ENCODE assay signal across 8 mouse cellular contexts in the genomic region with DNA sequence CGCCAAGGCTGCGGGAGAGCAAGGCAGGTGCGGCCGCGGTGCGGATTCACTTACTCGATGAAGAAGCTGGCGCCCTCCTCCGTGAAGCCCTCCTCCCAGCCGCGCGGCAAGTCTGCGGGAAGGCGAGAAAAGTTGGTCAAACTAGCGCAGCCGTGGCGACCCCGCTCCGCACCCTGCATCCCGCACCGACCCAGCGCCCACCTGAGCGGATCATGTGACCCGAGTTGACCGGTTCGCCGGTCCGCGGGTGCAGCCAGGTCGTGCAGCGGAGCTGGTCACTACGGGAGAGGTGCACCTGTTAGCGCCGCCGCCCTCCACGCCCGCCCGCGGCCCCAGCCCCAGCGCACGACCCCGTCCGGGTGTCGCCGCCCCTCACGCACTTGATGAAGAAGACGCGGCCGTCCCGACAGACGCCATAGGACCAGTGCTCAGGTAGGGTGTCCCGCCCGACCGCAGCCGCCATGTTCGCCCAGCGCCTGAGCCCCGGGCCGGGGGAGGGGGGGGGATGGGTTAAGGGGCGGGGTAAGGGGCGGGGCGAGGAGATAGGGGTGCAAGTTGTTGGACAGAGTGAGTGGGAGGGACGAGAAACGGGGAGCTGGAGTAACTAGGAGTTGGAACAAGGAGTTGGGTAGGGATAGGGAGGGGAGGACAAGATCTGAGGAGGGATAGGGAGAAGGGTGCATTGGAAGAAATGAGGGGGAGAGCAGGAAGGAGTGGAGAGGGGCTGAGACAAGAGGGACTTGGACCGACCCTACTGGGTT. TPM values are rescaled to one million over a fixed set of nuclear protein-coding genes. Genes with fewer than 3 reads are reported as not detected.
DNase-seq lines count a peak whose midpoint lies in the region; ATAC-seq and TF ChIP-seq lines count a peak whose summit lies in the region.

A gene (minus strand): TSS at position 506 of the 761 bp plus-strand sequence.

- peaks cover 5% of the 10 kb centered on the region; the same call in 1 of the 2 replicates for H3K27me3 ChIP-seq in heart, embryonic 11.5 days (ENCODE audit: control insufficient read depth, insufficient read depth, low read length)
- peaks cover 34% of the 10 kb centered on the region for H3K27me3 ChIP-seq in kidney, embryonic 15.5 days
- peaks cover 31% of the 10 kb centered on the region for H3K27me3 ChIP-seq in liver, embryonic 16.5 days (ENCODE audit: control insufficient read depth, insufficient read depth, low read depth, low read length)
- H3K27me3 ChIP-seq in neural tube, embryonic 12.5 days (replicated peaks): peaks cover 9% of the 10 kb centered on the region; the same call in 1 of the 2 replicates

- H3K9me3 ChIP-seq in heart, embryonic 11.5 days (replicated peaks; ENCODE audit: control insufficient read depth, low read length): no peaks in the 10 kb centered on the region
- no peaks in the 10 kb centered on the region for H3K9me3 ChIP-seq in kidney, embryonic 15.5 days (replicated peaks)
- no peaks in the 10 kb centered on the region for H3K9me3 ChIP-seq in liver, embryonic 16.5 days (replicated peaks; ENCODE audit: control insufficient read depth, low read length)
- no peaks in the 10 kb centered on the region for H3K9me3 ChIP-seq in neural tube, embryonic 12.5 days

- H3K9ac ChIP-seq in heart, embryonic 11.5 days (ENCODE audit: low read depth, low read length): peak within 1 kb of the TSS; percentile 73
- H3K9ac ChIP-seq in kidney, embryonic 15.5 days: peak within 1 kb of the TSS; percentile 55
- H3K9ac ChIP-seq in liver, embryonic 16.5 days (ENCODE audit: low read depth, low read length): peak within 1 kb of the TSS; percentile 51
- H3K9ac ChIP-seq in neural tube, embryonic 12.5 days: peak within 1 kb of the TSS; percentile 70

- ATAC-seq in heart, embryonic 11.5 days (replicated peaks; ENCODE audit: insufficient number of reproducible peaks, low FRiP score, low TSS enrichment): peak; percentile 80
- peak; percentile 84 for ATAC-seq in kidney, embryonic 15.5 days (replicated peaks; ENCODE audit: low FRiP score)
- ATAC-seq in liver, embryonic 16.5 days (ENCODE audit: low read depth): peak; percentile 68
- peak; percentile 72 for ATAC-seq in neural tube, embryonic 12.5 days (ENCODE audit: low FRiP score, low read depth)

- peak within 1 kb of the TSS; percentile 59 for H3K4me3 ChIP-seq in layer of hippocampus, adult 2 months
- peak within 1 kb of the TSS; percentile 86 for H3K4me3 ChIP-seq in heart, embryonic 11.5 days (ENCODE audit: low read depth, low read length)
- peak within 1 kb of the TSS; percentile 77 for H3K4me3 ChIP-seq in kidney, embryonic 15.5 days (replicated peaks)
- peak within 1 kb of the TSS; percentile 70 for H3K4me3 ChIP-seq in liver, embryonic 16.5 days (ENCODE audit: low read depth, low read length)
- peak within 1 kb of the TSS; percentile 82 for H3K4me3 ChIP-seq in neural tube, embryonic 12.5 days

- no peak for TF ChIP-seq CTCF in layer of hippocampus, adult 2 months (conservative IDR thresholded peaks at IDR 0.05)

- no peak for DNase-seq in layer of hippocampus, adult 2 months (ENCODE audit: low spot score in 2 of 2)
- no peak for DNase-seq in layer of hippocampus, adult 9-10 months (ENCODE audit: low spot score)
- DNase-seq in cerebellum, adult 9-11 months: peak; percentile 34
- peak; percentile 64 for DNase-seq in thymus, postnatal 25 days

- H3K36me3 ChIP-seq in heart, embryonic 11.5 days (ENCODE audit: control insufficient read depth, insufficient read depth, low read length): no peaks in the 10 kb centered on the region
- H3K36me3 ChIP-seq in kidney, embryonic 15.5 days: no peaks in the 10 kb centered on the region
- no peaks in the 10 kb centered on the region for H3K36me3 ChIP-seq in liver, embryonic 16.5 days (ENCODE audit: control insufficient read depth, insufficient read depth)
- no peaks in the 10 kb centered on the region for H3K36me3 ChIP-seq in neural tube, embryonic 12.5 days

- H3K4me2 ChIP-seq in heart, embryonic 11.5 days: peak within 1 kb of the TSS; percentile 97
- peak within 1 kb of the TSS; percentile 99 for H3K4me2 ChIP-seq in kidney, embryonic 15.5 days
- H3K4me2 ChIP-seq in liver, embryonic 16.5 days (ENCODE audit: low read depth, low read length): peak within 1 kb of the TSS; percentile 85
- H3K4me2 ChIP-seq in neural tube, embryonic 12.5 days (replicated peaks): peak within 1 kb of the TSS; percentile 98

- WGBS in heart, embryonic 11.5 days (ENCODE audit: insufficient replicate concordance): 0% methylated on average over 58 of the region's 65 CpGs
- under 1% methylated on average over 65 of the region's 65 CpGs for WGBS in kidney, embryonic 15.5 days
- under 1% methylated on average over 65 of the region's 65 CpGs for WGBS in liver, embryonic 16.5 days (ENCODE audit: insufficient replicate concordance)
- WGBS in neural tube, embryonic 12.5 days: under 1% methylated on average over 64 of the region's 65 CpGs

- H3K4me1 ChIP-seq in heart, embryonic 11.5 days (ENCODE audit: control insufficient read depth, insufficient read depth, low read length): peaks cover 5% of the 10 kb centered on the region; the same call in 1 of the 2 replicates
- H3K4me1 ChIP-seq in kidney, embryonic 15.5 days: peaks cover 34% of the 10 kb centered on the region
- peaks cover 9% of the 10 kb centered on the region for H3K4me1 ChIP-seq in liver, embryonic 16.5 days (ENCODE audit: control insufficient read depth, low read depth, low read length)
- H3K4me1 ChIP-seq in neural tube, embryonic 12.5 days: peaks cover 21% of the 10 kb centered on the region

- peak within 1 kb of the TSS; percentile 32; the same call in 1 of the 2 replicates for H3K27ac ChIP-seq in layer of hippocampus, adult 2 months
- peak within 1 kb of the TSS; percentile 66 for H3K27ac ChIP-seq in heart, embryonic 11.5 days (ENCODE audit: low read depth, low read length)
- H3K27ac ChIP-seq in kidney, embryonic 15.5 days: peak within 1 kb of the TSS; percentile 91
- H3K27ac ChIP-seq in liver, embryonic 16.5 days (ENCODE audit: low read length): no peak within 1 kb of the TSS
- H3K27ac ChIP-seq in neural tube, embryonic 12.5 days: no peak within 1 kb of the TSS

RNA-seq across cellular contexts. Expression of the gene that starts here (rescaled TPM):
- total RNA-seq in layer of hippocampus, adult 2 months (2021): 10 to 100 TPM; 17.2 to 19.1 TPM
- 25.7 and 29.1 TPM in 2 replicates for polyA plus RNA-seq in heart, embryonic 11.5 days (2014; fragmentation: Nextera tagmentation; extraction: Ambion mirVana)
- polyA plus RNA-seq in kidney, embryonic 15.5 days (2015; fragmentation: Nextera tagmentation; extraction: Ambion mirVana): 14.1 and 14.4 TPM in 2 replicates
- 3.4 and 4.2 TPM in 2 replicates for polyA plus RNA-seq in liver, embryonic 16.5 days (2015; fragmentation: Nextera tagmentation; extraction: Ambion mirVana)
- polyA plus RNA-seq in neural tube, embryonic 12.5 days (2016; fragmentation: Nextera tagmentation; extraction: Ambion mirVana): 9.1 and 10.4 TPM in 2 replicates

Comparison
In these comparisons a context has a peak if more than half of its experiments do, and no peak if none do; other contexts are left out.
1. DNase-seq: peak in cerebellum, adult 9-11 months (single experiment) and thymus, postnatal 25 days (single experiment); none in layer of hippocampus, adult 2 months (0 of 2) and layer of hippocampus, adult 9-10 months (single experiment).
2. H3K27ac ChIP-seq: peak in layer of hippocampus, adult 2 months (single experiment), heart, embryonic 11.5 days (single experiment) and kidney, embryonic 15.5 days (single experiment); none in liver, embryonic 16.5 days (single experiment) and neural tube, embryonic 12.5 days (single experiment).
3. Peak in every context shown above with its lines, with median percentiles within 50 percentile points of each other: H3K4me3 ChIP-seq, ATAC-seq, H3K4me2 ChIP-seq and H3K9ac ChIP-seq.